Mouse (Mus musculus) liver, adult 2 months (tissue): ENCODE data around the gene Agap1.

ENCODE experiments used
- CTCF ChIP-seq: fragments of 200-500 bp; IDR thresholded peaks from 2 replicates; pipeline ENCODE4 v1.5.1; 2011; ENCODE audit warnings: low read depth, low read length, control low read depth
- POLR2A ChIP-seq: fragments of 200-500 bp; IDR thresholded peaks from 2 replicates; pipeline ENCODE4 v1.6.1; 2011; ENCODE audit warnings: low read length, control low read depth; ENCODE audit not compliant: insufficient read depth; ENCODE audit errors: extremely low read depth

DNA sequence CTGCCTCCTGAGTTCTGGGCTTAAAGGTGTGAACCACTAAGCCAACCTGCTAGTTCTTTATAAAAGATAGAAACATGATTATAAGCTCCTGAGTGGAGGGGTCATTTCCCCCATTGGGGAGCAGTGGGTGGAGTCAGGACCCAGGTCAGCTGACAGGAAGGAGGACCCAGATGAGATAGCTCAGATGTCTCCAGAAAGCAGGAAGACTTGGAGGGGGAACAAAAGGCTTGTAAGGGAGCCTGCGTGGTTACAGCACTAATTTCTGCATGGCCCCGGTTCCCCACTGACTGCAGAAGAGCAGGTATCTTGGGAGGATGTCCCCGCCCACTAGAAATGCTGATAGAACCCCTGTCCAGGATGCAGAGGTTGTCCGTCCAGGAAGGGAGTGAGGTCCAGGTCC, 70.4 kb downstream of the Agap1 start:
- no peak for TF ChIP-seq CTCF
- TF ChIP-seq POLR2A, result no peak
